Mouse (Mus musculus) CH12.LX (cell line): ENCODE results near the gene Polr1d. TPM values are rescaled to one million over a fixed set of nuclear protein-coding genes. Genes with fewer than 3 reads are reported as not detected.

ENCODE experiments used
- DNase-seq: peaks from one replicate; pipeline ENCODE4 v3.0.0-alpha.2; 2013; ENCODE audit errors: extremely low read depth
- H3K27ac ChIP-seq: 2 replicates; pipeline ENCODE4 v1.5.1; 2012; ENCODE audit warnings: low read depth, mild to moderate bottlenecking, control low read depth, moderate library complexity; ENCODE audit not compliant: insufficient read depth
- H3K27me3 ChIP-seq: replicated peaks from 2 replicates; pipeline ENCODE3; 2012; ENCODE audit warnings: inconsistent platforms
- H3K36me3 ChIP-seq, 2 experiments: replicated peaks in 1 of 2; 2 replicates each; pipeline versions ENCODE3 to v1.6.1; 2012; ENCODE audit warnings: inconsistent platforms in 1 of 2, low read length in 1 of 2, mild to moderate bottlenecking in 1 of 2, mixed read lengths in 1 of 2, moderate library complexity in 1 of 2; ENCODE audit not compliant: control insufficient read depth in 1 of 2, insufficient read depth in 1 of 2
- H3K4me1 ChIP-seq, 2 experiments: 2 replicates each; pipeline ENCODE4 v1.6.1; 2012; ENCODE audit warnings: inconsistent platforms in 1 of 2, moderate library complexity in 1 of 2; ENCODE audit not compliant: insufficient read depth in 2 of 2, control insufficient read depth in 1 of 2
- H3K4me2 ChIP-seq: 2 replicates; pipeline ENCODE4 v1.6.1; 2012; ENCODE audit warnings: low read depth, mild to moderate bottlenecking, control low read depth; ENCODE audit not compliant: poor library complexity, insufficient read depth, severe bottlenecking
- H3K4me3 ChIP-seq, 3 experiments: fragments of 150-350 bp in 1 of 3; sonication (generic) in 1 of 3; replicated peaks in 1 of 3; 2 replicates each; pipeline versions ENCODE3 to v1.5.1; 2011 to 2012; ENCODE audit warnings: low read depth in 2 of 3, low read length in 2 of 3, mild to moderate bottlenecking in 2 of 3, moderate library complexity in 2 of 3, control low read depth in 1 of 3, improper control_type of control experiment in 1 of 3, inconsistent platforms in 1 of 3, mixed read lengths in 1 of 3; ENCODE audit not compliant: poor library complexity in 1 of 3
- H3K79me2 ChIP-seq: replicated peaks from 2 replicates; pipeline ENCODE4 v1.6.1; 2012; ENCODE audit warnings: mild to moderate bottlenecking, moderate library complexity; ENCODE audit not compliant: control insufficient read depth, poor library complexity, insufficient read depth, severe bottlenecking; ENCODE audit errors: extremely low read depth
- H3K9ac ChIP-seq: 2 replicates; pipeline ENCODE4 v1.6.1; 2012; ENCODE audit warnings: low read depth, mild to moderate bottlenecking, control low read depth, moderate library complexity; ENCODE audit not compliant: insufficient read depth
- H3K9me3 ChIP-seq: replicated peaks from 2 replicates; pipeline ENCODE3; 2012; ENCODE audit warnings: low read length, inconsistent platforms, mixed read lengths
- CHD2 ChIP-seq: IDR thresholded peaks from 2 replicates; pipeline ENCODE4 v1.6.1; 2011; ENCODE audit warnings: low read length, improper control_type of control experiment
- CTCF ChIP-seq, 2 experiments: IDR thresholded peaks in 1 of 2; conservative IDR thresholded peaks in 1 of 2; 2 replicates each; pipeline ENCODE4 v1.5.1; 2011 to 2012; ENCODE audit warnings: low read depth in 2 of 2, low read length in 2 of 2, improper control_type of control experiment in 1 of 2, inconsistent platforms in 1 of 2, mild to moderate bottlenecking in 1 of 2, moderate library complexity in 1 of 2
- E2F4 ChIP-seq: IDR thresholded peaks from 2 replicates; pipeline ENCODE4 v1.6.1; 2011; ENCODE audit warnings: low read depth, low read length, improper control_type of control experiment; ENCODE audit not compliant: insufficient replicate concordance
- EP300 ChIP-seq: IDR thresholded peaks from 2 replicates; pipeline ENCODE4 v1.6.1; 2011; ENCODE audit warnings: low read length, improper control_type of control experiment
- ETS1 ChIP-seq: conservative IDR thresholded peaks from 2 replicates; pipeline ENCODE4 v1.6.1; 2012; ENCODE audit warnings: low read depth, mild to moderate bottlenecking, inconsistent platforms, low read length, improper control_type of control experiment, moderate library complexity
- IRF4 ChIP-seq: IDR thresholded peaks from 2 replicates; pipeline ENCODE4 v1.6.1; 2014; ENCODE audit warnings: low read depth, mild to moderate bottlenecking, inconsistent platforms, low read length, improper control_type of control experiment
- KAT2A ChIP-seq: IDR thresholded peaks from 2 replicates; pipeline ENCODE4 v1.6.1; 2012; ENCODE audit warnings: low read length, improper control_type of control experiment, inconsistent platforms; ENCODE audit not compliant: insufficient replicate concordance
- MAFK ChIP-seq: IDR thresholded peaks from 2 replicates; pipeline ENCODE4 v1.6.1; 2011; ENCODE audit warnings: low read length, improper control_type of control experiment; ENCODE audit not compliant: insufficient replicate concordance
- MAX ChIP-seq: IDR thresholded peaks from 2 replicates; pipeline ENCODE4 v1.6.1; 2011; ENCODE audit warnings: low read length, improper control_type of control experiment
- MAZ ChIP-seq: IDR thresholded peaks from 2 replicates; pipeline ENCODE4 v1.6.1; 2012; ENCODE audit warnings: low read depth, mild to moderate bottlenecking, inconsistent platforms, low read length, improper control_type of control experiment, moderate library complexity
- MXI1 ChIP-seq: IDR thresholded peaks from 2 replicates; pipeline ENCODE4 v1.6.1; 2011; ENCODE audit warnings: mild to moderate bottlenecking, low read depth, low read length, improper control_type of control experiment
- POLR2A ChIP-seq: IDR thresholded peaks from 2 replicates; pipeline ENCODE4 v1.6.1; 2011; ENCODE audit warnings: low read depth, mild to moderate bottlenecking, improper control_type of control experiment, low read length
- RAD21 ChIP-seq: IDR thresholded peaks from 2 replicates; pipeline ENCODE4 v1.6.1; 2011; ENCODE audit warnings: low read depth, mild to moderate bottlenecking, low read length, improper control_type of control experiment, moderate library complexity
- SIN3A ChIP-seq: IDR thresholded peaks from 2 replicates; pipeline ENCODE4 v1.6.1; 2012; ENCODE audit warnings: low read length, improper control_type of control experiment, inconsistent platforms
- TBP ChIP-seq: conservative IDR thresholded peaks from 2 replicates; pipeline ENCODE4 v1.6.1; 2011; ENCODE audit warnings: low read depth, low read length, improper control_type of control experiment
- ZC3H11A ChIP-seq: IDR thresholded peaks from 2 replicates; pipeline ENCODE4 v1.6.1; 2012; ENCODE audit warnings: low read depth, mild to moderate bottlenecking, inconsistent platforms, low read length, improper control_type of control experiment
- ZKSCAN1 ChIP-seq: IDR thresholded peaks from 2 replicates; pipeline ENCODE4 v1.6.1; 2012; ENCODE audit warnings: low read depth, inconsistent platforms, low read length, improper control_type of control experiment, borderline replicate concordance
- ZMIZ1 ChIP-seq: IDR thresholded peaks from 2 replicates; pipeline ENCODE4 v1.6.1; 2012; ENCODE audit warnings: low read depth, mild to moderate bottlenecking, inconsistent platforms, low read length, improper control_type of control experiment
- dilution Hi-C: fragments of 300-500 bp; cut with MboI; formaldehyde crosslinking; loops from 2 replicates; pipeline ENCODE4 v1.14.3; 2020; ENCODE audit warnings: low sequenced_read_pairs; ENCODE audit not compliant: extremely low pct_unique_long_range_greater_than_20kb, extremely low pct_ligation_motif_present
- in situ Hi-C: fragments of 300-500 bp; cut with MboI; formaldehyde crosslinking; loops from 3 replicates; pipeline ENCODE4 v1.14.3; 2019; ENCODE audit warnings: low sequenced_read_pairs, low pct_ligation_motif_present, low pct_unique_long_range_greater_than_20kb, mixed read lengths
- polyA plus RNA-seq: library from polyadenylated mRNA; unstranded; fragments of >175 nt; gene quantifications from 2 replicates; pipeline ENCODE4 v1.2.1, GENCODE M21; 2012; ENCODE audit warnings: low read depth; ENCODE audit not compliant: insufficient read length
- total RNA-seq, 2 experiments: library from RNA; depleted of rRNA; stranded (reverse); fragments of 300-350 nt in 1 of 2; fragments of >200 nt in 1 of 2; gene quantifications; 2 replicates each; pipeline ENCODE4 v1.2.3; 2012 to 2014

Gene Polr1d
- total and polyA plus RNA-seq, 3 experiments, result 293 to 354 (median 300) TPM

GRCm38 (mm10) chr5:147124794-147125193 is 47.9 kb downstream of the Polr1d start:
- H3K9ac ChIP-seq, result no peak overlapping the region
- H3K4me3 ChIP-seq, result no peak overlapping the region
- H3K27ac ChIP-seq, result no peak overlapping the region
- H3K4me2 ChIP-seq, result peak overlapping the region; percentile 34; the same call in 1 of the 2 replicates
- peaks cover 15% of the 10 kb centered on the region for H3K9me3 ChIP-seq
- DNase-seq, result no peak
- dilution Hi-C loops (no loop called here), in situ Hi-C loops (no loop called here)
- H3K79me2 ChIP-seq, result no peaks in the 10 kb centered on the region
- H3K27me3 ChIP-seq, result no peaks in the 10 kb centered on the region
- TF ChIP-seq SIN3A (no peak), ZKSCAN1 (no peak), RAD21 (no peak), ETS1 (no peak), MXI1 (no peak), TBP (no peak), ZC3H11A (no peak), ZMIZ1 (no peak), MAFK (no peak)
- peaks cover 6 to 33% of the 10 kb centered on the region in 2 experiments; a peak in 2 of 4 replicates for H3K4me1 ChIP-seq
- no peaks in the 10 kb centered on the region for H3K36me3 ChIP-seq

GRCm38 (mm10) chr5:147125542-147126185 is 48.8 kb downstream of the Polr1d start:
- no peak overlapping the region for H3K9ac ChIP-seq

GRCm38 (mm10) chr5:147127860-147128259 is 51.0 kb downstream of the Polr1d start:
- in situ Hi-C loops, result no loop called here
- peak overlapping the region; percentile 8; the same call in 1 of the 2 replicates for H3K4me2 ChIP-seq
- DNase-seq, result no peak

More at GRCm38 (mm10) chr5:147125542-147126185, 48.8 kb downstream of the Polr1d start:
- peaks cover 14% of the 10 kb centered on the region for H3K9me3 ChIP-seq
- peaks cover 6 to 33% of the 10 kb centered on the region in 2 experiments; a peak in 2 of 4 replicates for H3K4me1 ChIP-seq
- no peaks in the 10 kb centered on the region for H3K36me3 ChIP-seq
- no peaks in the 10 kb centered on the region for H3K27me3 ChIP-seq
- no peaks in the 10 kb centered on the region for H3K79me2 ChIP-seq
- no peak overlapping the region for H3K4me3 ChIP-seq
- TF ChIP-seq MAX, result no peak
- TF ChIP-seq MAZ, result no peak
- TF ChIP-seq MXI1, result no peak
- no peak for TF ChIP-seq ETS1
- no peak for TF ChIP-seq CHD2
- no peak for TF ChIP-seq SIN3A
- TF ChIP-seq POLR2A, result no peak
- TF ChIP-seq ZKSCAN1, result no peak
- TF ChIP-seq CTCF (conservative IDR thresholded peaks at IDR 0.05 in 1 of 2, IDR thresholded peaks at IDR 0.05 in 1 of 2; ENCODE audit: low read depth in 2 of 2, low read length in 2 of 2), result no peak
- TF ChIP-seq E2F4, result no peak
- no peak for TF ChIP-seq EP300
- TF ChIP-seq, all 38 proteins: peak for 0
- H3K4me2 ChIP-seq, result no peak overlapping the region
- in situ Hi-C loops (no loop called here), dilution Hi-C loops (no loop called here)
- H3K27ac ChIP-seq, result no peak overlapping the region
- DNase-seq, result no peak

More at GRCm38 (mm10) chr5:147127860-147128259, 51.0 kb downstream of the Polr1d start:
- Histone ChIP-seq H3K9ac (no peak overlapping the region), H3K27me3 (no peaks in the 10 kb centered on the region), H3K9me3 (peaks cover 7% of the 10 kb centered on the region), H3K36me3 (no peaks in the 10 kb centered on the region), H3K4me3 (no peak overlapping the region), H3K79me2 (no peaks in the 10 kb centered on the region), H3K27ac (no peak overlapping the region), H3K4me1 (peaks cover 6 to 39% of the 10 kb centered on the region in 2 experiments; a peak in 2 of 4 replicates)
- TF ChIP-seq IRF4 (no peak), KAT2A (no peak)
- dilution Hi-C loops, result no loop called here
